Comparison of ENCODE assay signal across 27 mouse cellular contexts in genomic region chr10:111334902-111335301, GRCm38 (mm10). TPM values are rescaled to one million over a fixed set of nuclear protein-coding genes. Genes with fewer than 3 reads are reported as not detected.
"Had no signal": no experiment of that assay in that cellular context is flagged by ENCODE, and none has a peak within 500 bp of the region (broad histone marks: within the 10 kb centered on the region; RNA-seq: fewer than 3 reads in every experiment).

No protein-coding gene starts in this region.

- H3K27ac ChIP-seq: embryonic facial prominence, embryonic 12.5 days; embryonic facial prominence, embryonic 13.5 days; embryonic facial prominence, embryonic 15.5 days; forebrain, embryonic 10.5 days; forebrain, embryonic 12.5 days; forebrain, embryonic 13.5 days; forebrain, embryonic 15.5 days; gastrocnemius, adult 2 months; heart, adult 2 months had no signal

- H3K4me3 ChIP-seq: embryonic facial prominence, embryonic 12.5 days; embryonic facial prominence, embryonic 13.5 days; embryonic facial prominence, embryonic 15.5 days; erythroblast, embryonic 14.5 days; forebrain, embryonic 10.5 days; forebrain, embryonic 12.5 days; forebrain, embryonic 13.5 days; forebrain, embryonic 15.5 days; gastrocnemius, adult 2 months; heart, adult 2 months had no signal

- H3K4me2 ChIP-seq: embryonic facial prominence, embryonic 12.5 days; forebrain, embryonic 12.5 days; forebrain, embryonic 15.5 days had no signal

- H3K9ac ChIP-seq: embryonic facial prominence, embryonic 12.5 days; embryonic facial prominence, embryonic 13.5 days; embryonic facial prominence, embryonic 15.5 days; forebrain, embryonic 12.5 days; forebrain, embryonic 13.5 days; forebrain, embryonic 15.5 days; forebrain, postnatal 0 days had no signal

- DNase-seq: cerebellum, adult 2 months; cerebellum, adult 8-10 months; cerebellum, adult 9-10 months; cerebellum, adult 9-11 months; cerebellum, postnatal 10 days; cerebellum, postnatal 14 days; cerebellum, postnatal 25 days; cerebellum, postnatal 36 days; embryo, embryonic 11 days; forebrain, postnatal 0 days; gastrocnemius, adult 2 months; gastrocnemius, postnatal 10 days; gastrocnemius, postnatal 14 days; gastrocnemius, postnatal 25 days; gastrocnemius, postnatal 36 days; heart, adult 18-20 months; heart, adult 2 months had no signal

- H3K36me3 ChIP-seq: embryonic facial prominence, embryonic 12.5 days; embryonic facial prominence, embryonic 13.5 days; embryonic facial prominence, embryonic 15.5 days; forebrain, embryonic 10.5 days; forebrain, embryonic 12.5 days; forebrain, embryonic 15.5 days had no signal

- ATAC-seq: forebrain, embryonic 13.5 days; forebrain, embryonic 14.5 days; forebrain, embryonic 15.5 days; forebrain, embryonic 16.5 days; forebrain, postnatal 0 days had no signal

- H3K27me3 ChIP-seq: embryonic facial prominence, embryonic 12.5 days; embryonic facial prominence, embryonic 13.5 days; embryonic facial prominence, embryonic 15.5 days; forebrain, embryonic 12.5 days; forebrain, embryonic 13.5 days; forebrain, embryonic 15.5 days had no signal

- H3K9me3 ChIP-seq: embryonic facial prominence, embryonic 12.5 days; embryonic facial prominence, embryonic 13.5 days; embryonic facial prominence, embryonic 15.5 days; forebrain, embryonic 10.5 days; forebrain, embryonic 12.5 days; forebrain, embryonic 13.5 days; forebrain, embryonic 15.5 days had no signal

RNA-seq across cellular contexts. Expression of gene Bbs10, which starts 36.4 kb away (rescaled TPM):
- polyA plus RNA-seq: erythroblast, embryonic 14.5 days had no signal
